Mouse (Mus musculus) midbrain, embryonic 16.5 days (tissue): ENCODE data around the gene 1700088E04Rik. TPM values are rescaled to one million over a fixed set of nuclear protein-coding genes. Genes with fewer than 3 reads are reported as not detected.

ENCODE experiments used
- ATAC-seq: fragments of 200-750 bp; cut with Nextera tagmentation; 2 replicates; pipeline ENCODE4 v1.8.0; 2017; ENCODE audit warnings: moderate TSS enrichment
- H3K27ac ChIP-seq: fragments of 300-500 bp; sonication (generic); 2 replicates; pipeline ENCODE4 v1.5.1; 2014; ENCODE audit warnings: mild to moderate bottlenecking, low read length, mixed read lengths
- H3K27me3 ChIP-seq: fragments of 300-500 bp; sonication (generic); 2 replicates; pipeline ENCODE4 v1.6.1; 2014; ENCODE audit warnings: low read depth, low read length, mixed read lengths; ENCODE audit not compliant: control insufficient read depth, insufficient read depth
- H3K36me3 ChIP-seq: fragments of 300-500 bp; sonication (generic); 2 replicates; pipeline ENCODE4 v1.6.1; 2014; ENCODE audit warnings: mild to moderate bottlenecking, low read length, moderate library complexity, mixed read lengths; ENCODE audit not compliant: control insufficient read depth, insufficient read depth
- H3K4me1 ChIP-seq: fragments of 300-500 bp; sonication (generic); 2 replicates; pipeline ENCODE4 v1.6.1; 2014; ENCODE audit warnings: mild to moderate bottlenecking, low read length, mixed read lengths; ENCODE audit not compliant: control insufficient read depth, insufficient read depth
- H3K4me2 ChIP-seq: fragments of 300-500 bp; sonication (generic); 2 replicates; pipeline ENCODE4 v1.6.1; 2014; ENCODE audit warnings: mild to moderate bottlenecking, low read length, mixed read lengths
- H3K4me3 ChIP-seq: fragments of 300-500 bp; sonication (generic); 2 replicates; pipeline ENCODE4 v1.5.1; 2014; ENCODE audit warnings: low read depth, mild to moderate bottlenecking, low read length, moderate library complexity, mixed read lengths
- H3K9ac ChIP-seq: fragments of 300-500 bp; sonication (generic); 2 replicates; pipeline ENCODE4 v1.6.1; 2014; ENCODE audit warnings: low read depth, low read length, mixed read lengths
- H3K9me3 ChIP-seq: fragments of 300-500 bp; sonication (generic); replicated peaks from 2 replicates; pipeline ENCODE4 v1.6.1; 2014; ENCODE audit warnings: mild to moderate bottlenecking, low read length, mixed read lengths; ENCODE audit not compliant: control insufficient read depth, poor library complexity, severe bottlenecking
- WGBS: fragments of 180-500 bp; shearing (Covaris S2); extraction: QIAGEN DNeasy Blood & Tissue Kit; methylation state at CpG from one replicate; pipeline ENCODE4 v1.1.7; 2014; 5-methylcytosine and 5-hydroxymethylcytosine counted together
- polyA plus RNA-seq: library from polyadenylated mRNA; unstranded; fragments of >200 nt; fragmentation: Nextera tagmentation; extraction: Ambion mirVana; gene quantifications from 2 replicates; pipeline ENCODE4 v1.2.1, GENCODE M21; 2015

Gene 1700088E04Rik
- polyA plus RNA-seq, 1 experiment from 2014 or later, result 18.8 TPM

DNA sequence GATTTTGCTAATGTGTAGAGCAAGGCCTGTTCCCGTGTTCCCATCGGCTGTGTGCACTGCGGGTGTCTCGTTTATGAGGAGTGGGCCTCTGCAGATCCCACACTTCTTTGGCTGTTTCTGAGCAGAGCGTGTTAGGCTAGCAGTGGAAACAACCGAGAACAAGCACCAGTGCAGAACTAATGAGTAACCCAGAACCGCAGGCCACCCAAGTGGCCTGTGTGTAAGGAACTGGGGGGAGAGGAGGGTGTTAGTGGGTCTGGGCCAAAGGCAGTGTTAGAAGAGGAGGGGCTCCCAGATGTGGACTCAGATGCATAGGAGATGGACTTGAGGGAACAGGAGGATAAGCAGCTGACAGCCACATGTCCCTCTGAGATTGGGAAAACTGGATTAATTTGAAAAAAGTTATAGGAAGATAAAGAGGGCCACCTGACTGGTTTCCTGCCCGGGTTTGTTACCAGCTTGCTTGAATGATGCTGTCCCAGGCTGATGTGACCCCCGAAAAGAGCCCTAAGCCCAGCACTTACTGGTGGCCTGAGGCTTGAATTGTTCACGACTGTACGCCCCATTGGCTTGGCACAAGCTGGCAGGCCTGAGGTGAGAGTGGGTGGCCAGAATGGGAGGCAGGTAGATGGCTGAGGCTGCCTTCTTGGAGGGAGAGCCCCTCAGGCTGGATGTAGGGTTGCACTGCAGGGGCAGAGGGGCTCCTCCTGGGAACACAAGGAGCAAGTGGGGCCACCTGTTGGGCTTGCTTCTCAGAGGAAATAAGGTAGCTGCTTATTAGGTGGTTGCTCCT, 5.1 kb downstream of the 1700088E04Rik start:
- H3K4me3 ChIP-seq, result no peak overlapping the region
- H3K27me3 ChIP-seq, result no peaks in the 10 kb centered on the region
- no peak overlapping the region for H3K9ac ChIP-seq
- no peaks in the 10 kb centered on the region for H3K9me3 ChIP-seq
- 62% methylated on average over 11 of the region's 11 CpGs for WGBS
- H3K36me3 ChIP-seq, result peaks cover 20% of the 10 kb centered on the region
- no peak overlapping the region for H3K4me2 ChIP-seq
- peaks cover 9% of the 10 kb centered on the region for H3K4me1 ChIP-seq
- H3K27ac ChIP-seq, result no peak overlapping the region
- ATAC-seq, result no peak

- H3K9ac ChIP-seq, result no peak overlapping the region
- H3K4me3 ChIP-seq, result no peak overlapping the region
- 85% methylated on average over 9 of the region's 9 CpGs for WGBS
- peaks cover 22% of the 10 kb centered on the region for H3K36me3 ChIP-seq
- ATAC-seq, result peak; percentile 37; the same call in 1 of the 2 replicates
- H3K4me2 ChIP-seq, result no peak overlapping the region
- H3K4me1 ChIP-seq, result peaks cover 7% of the 10 kb centered on the region
- no peaks in the 10 kb centered on the region for H3K27me3 ChIP-seq
- H3K9me3 ChIP-seq, result no peaks in the 10 kb centered on the region
- H3K27ac ChIP-seq, result no peak overlapping the region
Measured at GRCm38 (mm10) chr15:79135332-79135731, 5.7 kb downstream of the 1700088E04Rik start.

DNA sequence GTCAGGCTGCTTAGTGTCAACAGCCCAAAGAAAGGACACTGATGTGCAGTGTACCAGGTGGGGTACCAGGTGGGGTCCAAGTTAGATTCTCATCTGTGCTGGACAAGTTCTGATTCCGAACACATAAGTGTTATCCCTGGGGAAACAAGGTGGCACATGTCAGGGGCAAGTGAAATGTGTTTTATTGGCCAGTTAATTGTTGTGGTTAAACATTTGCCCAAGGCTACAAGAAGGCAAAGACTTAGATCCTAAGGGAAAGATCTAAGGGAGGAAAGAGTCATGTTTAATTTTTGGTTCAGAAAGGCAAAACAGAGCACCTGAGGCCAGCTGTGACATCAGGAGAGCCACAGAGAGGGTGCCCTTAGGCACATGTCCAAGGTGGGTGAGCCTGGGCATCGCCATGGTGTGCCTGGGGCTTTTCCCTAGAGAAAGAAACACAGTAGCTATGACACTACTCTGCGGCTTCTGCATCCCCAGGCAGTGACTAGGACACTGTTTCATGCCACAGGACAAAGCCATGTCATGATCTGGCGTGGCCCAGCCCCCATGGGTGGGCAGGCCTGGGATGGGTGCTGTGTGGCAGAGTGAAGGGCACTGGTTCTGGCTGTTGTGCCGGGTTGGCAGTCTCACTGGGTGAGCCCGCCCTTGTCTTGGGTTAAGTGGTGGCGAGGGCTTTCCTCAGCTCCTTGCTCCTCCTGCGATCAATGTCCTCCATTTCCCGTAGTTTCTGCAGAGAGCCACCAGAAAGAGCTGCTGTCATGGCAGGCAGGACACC, 6.4 kb downstream of the 1700088E04Rik start:
- H3K4me3 ChIP-seq, result no peak overlapping the region
- no peaks in the 10 kb centered on the region for H3K27me3 ChIP-seq
- ATAC-seq, result no peak
- 87% methylated on average over 9 of the region's 9 CpGs for WGBS
- peaks cover under 1% of the 10 kb centered on the region; the same call in 1 of the 2 replicates for H3K4me1 ChIP-seq
- H3K9ac ChIP-seq, result no peak overlapping the region
- H3K36me3 ChIP-seq, result peaks cover 29% of the 10 kb centered on the region
- no peaks in the 10 kb centered on the region for H3K9me3 ChIP-seq
- H3K27ac ChIP-seq, result no peak overlapping the region
- no peak overlapping the region for H3K4me2 ChIP-seq

DNA sequence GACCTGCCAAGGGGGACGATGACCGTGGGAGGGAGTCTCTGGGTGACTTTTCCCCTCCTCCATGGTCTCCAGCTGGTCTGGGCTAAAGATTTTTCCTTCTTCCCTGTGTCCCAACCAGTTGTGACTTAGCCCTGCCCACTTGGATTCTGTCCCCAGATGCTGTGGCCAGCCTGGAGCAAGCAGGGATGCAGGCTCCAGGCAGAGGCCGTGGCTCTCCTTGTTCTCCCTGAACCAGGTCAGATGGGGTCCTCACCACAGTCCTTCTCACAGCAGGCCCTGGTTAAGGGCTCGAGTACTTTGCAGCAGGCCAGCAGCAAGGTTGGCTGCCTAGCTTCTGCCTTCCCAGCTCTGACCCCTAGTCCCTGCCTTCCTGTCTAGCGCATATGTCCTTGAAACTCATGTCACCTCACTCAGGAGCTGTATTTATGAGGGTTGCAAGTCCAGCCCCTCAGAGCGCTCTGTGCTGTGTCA, 7.8 kb downstream of the 1700088E04Rik start:
- ATAC-seq, result no peak
- H3K27me3 ChIP-seq, result no peaks in the 10 kb centered on the region
- no peak overlapping the region for H3K27ac ChIP-seq
- no peaks in the 10 kb centered on the region for H3K4me1 ChIP-seq
- no peak overlapping the region for H3K4me3 ChIP-seq
- H3K9me3 ChIP-seq, result no peaks in the 10 kb centered on the region
- no peak overlapping the region for H3K4me2 ChIP-seq
- peaks cover 36% of the 10 kb centered on the region for H3K36me3 ChIP-seq
- no peak overlapping the region for H3K9ac ChIP-seq
- 85% methylated on average over 6 of the region's 6 CpGs for WGBS

GRCm38 (mm10) chr15:79131442-79131841, 9.6 kb downstream of the 1700088E04Rik start:
- no peak overlapping the region for H3K27ac ChIP-seq
- 79% methylated on average over 7 of the region's 7 CpGs for WGBS
- H3K9me3 ChIP-seq, result no peaks in the 10 kb centered on the region
- H3K36me3 ChIP-seq, result peaks cover 50% of the 10 kb centered on the region
- no peak overlapping the region for H3K4me2 ChIP-seq
- no peak overlapping the region for H3K9ac ChIP-seq
- no peaks in the 10 kb centered on the region for H3K27me3 ChIP-seq
- H3K4me3 ChIP-seq, result no peak overlapping the region
- no peaks in the 10 kb centered on the region for H3K4me1 ChIP-seq
- no peak for ATAC-seq

- Histone ChIP-seq H3K4me1 (no peaks in the 10 kb centered on the region), H3K4me3 (no peak overlapping the region), H3K4me2 (no peak overlapping the region), H3K27me3 (no peaks in the 10 kb centered on the region), H3K9ac (no peak overlapping the region), H3K9me3 (no peaks in the 10 kb centered on the region), H3K36me3 (peaks cover 51% of the 10 kb centered on the region), H3K27ac (no peak overlapping the region)
- WGBS, result 86% methylated on average over 10 of the region's 10 CpGs
- ATAC-seq, result no peak
Measured at GRCm38 (mm10) chr15:79130782-79131181, 10.3 kb downstream of the 1700088E04Rik start.

DNA sequence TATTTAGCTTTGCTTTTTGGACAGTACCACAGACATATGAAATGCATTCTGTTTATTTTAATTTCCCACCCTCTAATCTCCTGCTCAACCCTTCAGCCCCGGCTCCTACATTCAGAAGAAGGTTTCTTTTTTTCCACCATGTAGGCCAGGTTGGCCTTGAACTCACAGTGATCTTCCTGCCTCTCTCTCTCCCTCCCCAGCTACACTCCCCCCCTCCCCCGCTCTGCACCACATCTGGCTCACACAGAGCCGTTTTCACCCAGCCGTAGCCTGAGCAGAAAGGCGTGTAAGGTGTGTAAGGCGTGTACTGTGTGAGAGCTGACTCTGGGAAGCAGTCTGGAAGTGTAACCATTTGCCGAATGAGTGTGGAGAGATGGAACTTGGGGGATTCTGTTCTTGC, 11.7 kb downstream of the 1700088E04Rik start:
- no peaks in the 10 kb centered on the region for H3K27me3 ChIP-seq
- H3K9me3 ChIP-seq, result no peaks in the 10 kb centered on the region
- H3K27ac ChIP-seq, result no peak overlapping the region
- no peak overlapping the region for H3K4me2 ChIP-seq
- ATAC-seq, result no peak
- H3K36me3 ChIP-seq, result peaks cover 57% of the 10 kb centered on the region
- no peak overlapping the region for H3K9ac ChIP-seq
- no peaks in the 10 kb centered on the region for H3K4me1 ChIP-seq
- H3K4me3 ChIP-seq, result no peak overlapping the region
- WGBS, result 86% methylated on average over 7 of the region's 7 CpGs

DNA sequence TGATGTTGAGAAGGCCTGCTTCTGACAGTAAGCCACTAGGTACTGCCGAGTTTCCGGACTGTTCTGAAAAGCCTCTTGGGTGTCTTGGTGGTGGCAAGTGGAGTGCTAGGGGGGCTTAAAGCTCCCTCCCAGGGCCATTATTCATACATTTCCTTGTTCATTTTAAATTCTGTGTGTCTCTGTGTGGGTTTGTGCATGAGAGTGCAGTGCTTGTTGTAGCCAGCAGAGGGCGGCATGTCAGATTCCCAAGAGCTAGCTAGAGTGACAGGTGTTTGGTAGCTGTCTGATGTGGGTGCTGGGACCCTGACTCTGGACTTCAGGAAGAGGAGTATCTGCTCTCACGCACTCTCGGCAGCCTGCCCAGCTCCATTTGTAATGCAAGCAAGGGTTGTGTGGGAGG, 12.8 kb downstream of the 1700088E04Rik start:
- 97% methylated on average over 5 of the region's 5 CpGs for WGBS
- Histone ChIP-seq H3K4me2 (no peak overlapping the region), H3K4me3 (no peak overlapping the region), H3K4me1 (no peaks in the 10 kb centered on the region), H3K9me3 (no peaks in the 10 kb centered on the region), H3K9ac (no peak overlapping the region), H3K27me3 (no peaks in the 10 kb centered on the region), H3K36me3 (peaks cover 54% of the 10 kb centered on the region), H3K27ac (no peak overlapping the region)
- no peak for ATAC-seq

GRCm38 (mm10) chr15:79127101-79127500, 14.0 kb downstream of the 1700088E04Rik start:
- H3K4me2 ChIP-seq, result no peak overlapping the region
- no peaks in the 10 kb centered on the region for H3K4me1 ChIP-seq
- ATAC-seq, result no peak
- H3K9me3 ChIP-seq, result no peaks in the 10 kb centered on the region
- H3K9ac ChIP-seq, result no peak overlapping the region
- no peaks in the 10 kb centered on the region for H3K27me3 ChIP-seq
- 90% methylated on average over 12 of the region's 12 CpGs for WGBS
- H3K36me3 ChIP-seq, result peaks cover 49% of the 10 kb centered on the region
- no peak overlapping the region for H3K4me3 ChIP-seq
- H3K27ac ChIP-seq, result no peak overlapping the region
